Mouse (Mus musculus) MEL (cell line): ENCODE data around the gene Vmn1r169. TPM values are rescaled to one million over a fixed set of nuclear protein-coding genes. Genes with fewer than 3 reads are reported as not detected.
"Not testable (repeated sequence)": the region's sequence is repeated elsewhere in the genome, so short reads cannot be mapped to it uniquely, and the experiment has no call there.

Source experiments
- DNase-seq: peaks from one replicate; pipeline ENCODE4 v3.0.0; 2011; ENCODE audit warnings: low read depth, low spot score
- H3K27ac ChIP-seq: 2 replicates; pipeline ENCODE4 v1.5.1; 2012; ENCODE audit warnings: low read depth, mild to moderate bottlenecking, control low read depth, low read length, moderate library complexity; ENCODE audit not compliant: control insufficient read depth
- H3K27me3 ChIP-seq, 2 experiments: fragments of 150-350 bp in 1 of 2; sonication (generic) in 1 of 2; 2 replicates each; pipeline ENCODE4 v1.6.1; 2012; ENCODE audit warnings: low read length in 2 of 2, mild to moderate bottlenecking in 2 of 2, improper control_type of control experiment in 1 of 2, moderate library complexity in 1 of 2; ENCODE audit not compliant: insufficient read depth in 2 of 2, control insufficient read depth in 1 of 2
- H3K36me3 ChIP-seq, 2 experiments: 2 replicates each; pipeline ENCODE4 v1.6.1; 2012 to 2014; ENCODE audit warnings: low read length in 2 of 2, improper control_type of control experiment in 1 of 2, inconsistent platforms in 1 of 2, mild to moderate bottlenecking in 1 of 2; ENCODE audit not compliant: insufficient read depth in 2 of 2, control insufficient read depth in 1 of 2
- H3K4me1 ChIP-seq, 2 experiments: fragments of 150-350 bp in 1 of 2; sonication (generic) in 1 of 2; 2 replicates each; pipeline ENCODE4 v1.6.1; 2012; ENCODE audit warnings: low read length in 2 of 2, improper control_type of control experiment in 1 of 2, mild to moderate bottlenecking in 1 of 2; ENCODE audit not compliant: insufficient read depth in 2 of 2, control insufficient read depth in 1 of 2
- H3K4me3 ChIP-seq, 2 experiments: fragments of 150-350 bp in 1 of 2; sonication (generic) in 1 of 2; 2 replicates each; pipeline ENCODE4 v1.5.1; 2012; ENCODE audit warnings: low read depth in 2 of 2, low read length in 2 of 2, mild to moderate bottlenecking in 2 of 2, moderate library complexity in 2 of 2, control low read depth in 1 of 2, improper control_type of control experiment in 1 of 2; ENCODE audit not compliant: control insufficient read depth in 1 of 2, insufficient read depth in 1 of 2
- H3K79me2 ChIP-seq: 2 replicates; pipeline ENCODE4 v1.6.1; 2012; ENCODE audit warnings: mild to moderate bottlenecking, low read length, moderate library complexity; ENCODE audit not compliant: control insufficient read depth, poor library complexity, insufficient read depth
- H3K9ac ChIP-seq: 2 replicates; pipeline ENCODE4 v1.6.1; 2012; ENCODE audit warnings: low read depth, mild to moderate bottlenecking, control low read depth, low read length, moderate library complexity; ENCODE audit not compliant: control insufficient read depth, poor library complexity, severe bottlenecking
- H3K9me3 ChIP-seq: fragments of 150-350 bp; sonication (generic); replicated peaks from 2 replicates; pipeline ENCODE4 v1.6.1; 2012; ENCODE audit warnings: mild to moderate bottlenecking, low read length, improper control_type of control experiment, moderate library complexity; ENCODE audit not compliant: insufficient read depth
- polyA plus RNA-seq, 2 experiments: library from polyadenylated mRNA; stranded (reverse) in 1 of 2; unstranded in 1 of 2; fragments of >175 nt in 1 of 2; fragments of >200 nt in 1 of 2; gene quantifications; 2 replicates each; pipeline versions ENCODE4 v1.2.1 to v1.2.4; 2012; ENCODE audit warnings: low replicate concordance in 2 of 2, low read depth in 1 of 2; ENCODE audit not compliant: insufficient read length in 2 of 2, insufficient read depth in 1 of 2, missing spikeins in 1 of 2
- total RNA-seq: library from RNA; depleted of rRNA; stranded (reverse); fragments of 300-350 nt; gene quantifications from 2 replicates; pipeline ENCODE4 v1.2.3, GENCODE M21; 2012; rRNA removed

The Vmn1r169 gene
- total RNA-seq = not detected in 2 replicates
- not detected for polyA plus RNA-seq

- not testable (repeated sequence) for H3K9ac ChIP-seq, H3K9me3 ChIP-seq, H3K27me3 ChIP-seq, H3K79me2 ChIP-seq, H3K4me3 ChIP-seq, DNase-seq, H3K4me1 ChIP-seq, H3K27ac ChIP-seq, H3K36me3 ChIP-seq
These were observed at the start of gene Vmn1r169 for GRCm38 (mm10) chr7:23575226-23575625. Vmn1r169 (plus strand) TSS chr7:23575526.

DNA sequence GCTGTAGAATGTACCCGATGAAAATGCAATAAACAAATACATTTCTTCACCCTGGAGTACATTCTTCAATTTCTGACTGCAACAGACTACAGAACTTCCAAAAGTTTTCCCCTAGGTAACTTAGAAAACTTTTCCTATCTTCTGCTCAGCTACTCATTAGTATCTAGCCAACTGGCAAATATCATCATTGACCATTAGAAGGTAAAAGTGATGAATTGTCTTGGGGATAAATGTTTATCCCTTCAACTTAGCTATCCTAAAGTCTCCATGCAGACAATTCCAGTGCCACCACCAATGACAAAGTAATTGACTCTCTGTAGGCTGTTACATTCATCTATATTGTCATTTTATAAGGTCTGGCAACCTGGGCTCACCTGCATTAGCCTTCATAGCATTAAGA lies 35.9 kb upstream of the Vmn1r169 start, which contains the start of gene Vmn1r168:
Gene Vmn1r168 (plus strand): TSS at position 301 of the 400 bp plus-strand sequence.
- H3K79me2 ChIP-seq, DNase-seq, H3K9me3 ChIP-seq, H3K4me3 ChIP-seq, H3K27me3 ChIP-seq, H3K27ac ChIP-seq, H3K36me3 ChIP-seq, H3K9ac ChIP-seq, H3K4me1 ChIP-seq: not testable (repeated sequence)

- H3K9ac ChIP-seq, H3K27ac ChIP-seq, H3K79me2 ChIP-seq, DNase-seq, H3K36me3 ChIP-seq, H3K4me3 ChIP-seq, H3K9me3 ChIP-seq, H3K27me3 ChIP-seq, H3K4me1 ChIP-seq: not testable (repeated sequence)
These were observed 30.5 kb downstream of the Vmn1r169 start, which contains the start of gene Vmn1r170 for GRCm38 (mm10) chr7:23605875-23606274. Vmn1r170 (plus strand) TSS chr7:23606175.

Other genes starting within 250 kb of the Vmn1r169 start
- gene Nlrp5, start 189.6 kb upstream of the Vmn1r169 start, total RNA-seq = not detected in 2 replicates
- gene Nlrp5, start 189.6 kb upstream of the Vmn1r169 start, polyA plus RNA-seq = not detected
- gene Vmn1r167, start 68.3 kb upstream of the Vmn1r169 start, total RNA-seq = not detected in 2 replicates
- not detected for gene Vmn1r167, start 68.3 kb upstream of the Vmn1r169 start, polyA plus RNA-seq
- gene Vmn1r168, start 35.8 kb upstream of the Vmn1r169 start, total RNA-seq = not detected in 2 replicates
- not detected for gene Vmn1r168, start 35.8 kb upstream of the Vmn1r169 start, polyA plus RNA-seq
- not detected in 2 replicates for gene Vmn1r170, start 30.6 kb downstream of the Vmn1r169 start, total RNA-seq
- not detected for gene Vmn1r170, start 30.6 kb downstream of the Vmn1r169 start, polyA plus RNA-seq
- gene Vmn1r171, start 55.2 kb downstream of the Vmn1r169 start, total RNA-seq = not detected in 2 replicates
- gene Vmn1r171, start 55.2 kb downstream of the Vmn1r169 start, polyA plus RNA-seq = not detected
- gene Vmn1r172, start 82.8 kb downstream of the Vmn1r169 start, total RNA-seq = not detected in 2 replicates
- not detected for gene Vmn1r172, start 82.8 kb downstream of the Vmn1r169 start, polyA plus RNA-seq
- gene Vmn1r173, start 125.2 kb downstream of the Vmn1r169 start, total RNA-seq = not detected in 2 replicates
- not detected for gene Vmn1r173, start 125.2 kb downstream of the Vmn1r169 start, polyA plus RNA-seq
- gene Vmn1r174, start 176.7 kb downstream of the Vmn1r169 start, total RNA-seq = not detected in 2 replicates
- not detected for gene Vmn1r174, start 176.7 kb downstream of the Vmn1r169 start, polyA plus RNA-seq
- not detected in 2 replicates for gene Vmn1r175, start 235.1 kb downstream of the Vmn1r169 start, total RNA-seq
- gene Vmn1r175, start 235.1 kb downstream of the Vmn1r169 start, polyA plus RNA-seq = not detected